Mouse (Mus musculus): ENCODE measurements around the gene Klhl5. TPM values are rescaled to one million over a fixed set of nuclear protein-coding genes. Genes with fewer than 3 reads are reported as not detected.

The Klhl5 gene
- total RNA-seq, 1 experiment from 2014 or later, result 47.6 TPM

Other genes starting within 250 kb of the Klhl5 start
- 0.19 and 1.4 TPM in 2 replicates for gene Tlr1, start 174.0 kb upstream of the Klhl5 start, total RNA-seq (2017)
- gene Tlr6, start 147.4 kb upstream of the Klhl5 start, total RNA-seq (2017), result 2.1 and 28.4 TPM in 2 replicates
- 5.9 and 7.9 TPM in 2 replicates for gene Fam114a1, start 137.5 kb upstream of the Klhl5 start, total RNA-seq (2017)
- gene Tmem156, start 15.4 kb upstream of the Klhl5 start, total RNA-seq (2017), result 1.1 and 14.1 TPM in 2 replicates
- 10.9 and 12.2 TPM in 2 replicates for gene Wdr19, start 92.2 kb downstream of the Klhl5 start, total RNA-seq (2017)
- gene Rfc1, start 228.1 kb downstream of the Klhl5 start, total RNA-seq (2017), result 128 and 149 TPM in 2 replicates
- gene Klb, start 240.8 kb downstream of the Klhl5 start, total RNA-seq (2017), result not detected in 2 replicates